Mouse (Mus musculus) embryonic stem cell, embryonic (primary cell): ENCODE results near the gene Rabl3.

Experiments
- CTCF ChIA-PET, 4 experiments: fragments of 300-600 bp in 2 of 4; fragments of 350-600 bp in 2 of 4; sonication (Branson Sonifier 250); formaldehyde crosslinking; loops; one replicate each; lab custom pipeline; 2022; ENCODE audit warnings: inconsistent platforms in 2 of 4; lab: Charles Lee
- POLR2A ChIA-PET, 4 experiments: fragments of 300-600 bp in 2 of 4; fragments of 350-600 bp in 2 of 4; sonication (Branson Sonifier 250); formaldehyde crosslinking; loops; one replicate each; lab custom pipeline; 2022; ENCODE audit warnings: antibody characterized with exemption in 4 of 4, inconsistent platforms in 1 of 4; lab: Charles Lee

Gene Rabl3

GRCm38 (mm10) chr16:37539611-37540580, at the start of gene Rabl3, which contains the start of gene Gtf2e1:
TSS of gene Rabl3 (plus strand) at chr16:37539885.
TSS of gene Gtf2e1 (minus strand) at chr16:37539789.
- CTCF ChIA-PET: interaction anchor here in 3 of 4 experiments (0.6 to 1.0 kb wide), 3 partner anchors 12 to 145 kb away, joined by 3 to 7 read pairs (median 3); no protein-coding TSS in a partner anchor
- POLR2A ChIA-PET: interaction anchor here (0.5 to 3.8 kb wide), 55 partner anchors 9 to 819 kb away, joined by 3 to 28 read pairs (median 5); partner anchors contain the start of genes Gsk3b (in 2 of the 4), Hgd (in 1 of the 4), Lrrc58 (in 1 of the 4) and Stxbp5l (in 1 of the 4)

GRCm38 (mm10) chr16:37495017-37495416, 44.7 kb upstream of the Rabl3 start:
- CTCF ChIA-PET: no interaction called here
- POLR2A ChIA-PET: no interaction called here

DNA sequence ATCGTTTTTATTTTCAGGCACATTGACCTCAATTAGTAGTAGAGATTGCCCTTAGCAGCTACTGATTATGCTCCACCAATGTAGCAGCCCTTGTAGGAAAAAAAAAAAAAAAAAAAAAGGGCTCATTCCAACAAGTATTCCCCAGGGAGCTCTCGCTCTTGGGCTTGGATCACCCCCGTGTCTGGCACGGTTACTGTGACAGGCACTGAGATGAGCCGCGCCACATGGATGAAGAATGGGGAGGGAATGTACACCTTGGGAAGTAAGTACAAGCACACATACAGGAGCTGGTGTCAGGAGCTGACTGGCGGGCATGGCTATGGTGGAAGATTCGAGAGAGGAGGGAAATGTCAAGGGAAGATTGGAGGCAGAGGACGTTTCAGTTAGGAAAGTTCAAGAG, 41.1 kb upstream of the Rabl3 start:
- CTCF ChIA-PET: interaction anchor here in 1 of 4 experiments (0.5 kb wide), 1 partner anchor 698 kb away, joined by 3 read pairs; no protein-coding TSS in a partner anchor

GRCm38 (mm10) chr16:37504517-37504916, 35.2 kb upstream of the Rabl3 start:
- CTCF ChIA-PET: interaction anchor here in 3 of 4 experiments (0.6 to 1.1 kb wide), 3 partner anchors 15 to 137 kb away, joined by 3 to 4 read pairs (median 3); no protein-coding TSS in a partner anchor
- POLR2A ChIA-PET: interaction anchor here in 2 of 4 experiments (1.0 to 1.6 kb wide), 3 partner anchors 10 to 34 kb away, joined by 3 to 4 read pairs (median 3); no protein-coding TSS in a partner anchor

More for the DNA sequence above, 41.1 kb upstream of the Rabl3 start:
- POLR2A ChIA-PET: interaction anchor here in 3 of 4 experiments (0.6 to 0.7 kb wide), 3 partner anchors 12 to 1391 kb away, joined by 3 to 6 read pairs (median 5); no protein-coding TSS in a partner anchor

- CTCF ChIA-PET: no interaction called here
- POLR2A ChIA-PET: interaction anchor here in 1 of 4 experiments (0.7 to 1.3 kb wide), 2 partner anchors 24 to 31 kb away, joined by 3 to 4 read pairs; no protein-coding TSS in a partner anchor
Observed at GRCm38 (mm10) chr16:37506751-37507150, 32.9 kb upstream of the Rabl3 start.

GRCm38 (mm10) chr16:37511489-37511888, 28.2 kb upstream of the Rabl3 start:
- ChIA-PET POLR2A (interaction anchor here in 2 of 4 experiments (0.7 to 2.3 kb wide), 3 partner anchors 18 to 34 kb away, joined by 3 to 8 read pairs (median 8); partner anchors contain the start of genes Gtf2e1 (in 1 of the 2) and Rabl3 (in 1 of the 2)), CTCF (no interaction called here)

DNA sequence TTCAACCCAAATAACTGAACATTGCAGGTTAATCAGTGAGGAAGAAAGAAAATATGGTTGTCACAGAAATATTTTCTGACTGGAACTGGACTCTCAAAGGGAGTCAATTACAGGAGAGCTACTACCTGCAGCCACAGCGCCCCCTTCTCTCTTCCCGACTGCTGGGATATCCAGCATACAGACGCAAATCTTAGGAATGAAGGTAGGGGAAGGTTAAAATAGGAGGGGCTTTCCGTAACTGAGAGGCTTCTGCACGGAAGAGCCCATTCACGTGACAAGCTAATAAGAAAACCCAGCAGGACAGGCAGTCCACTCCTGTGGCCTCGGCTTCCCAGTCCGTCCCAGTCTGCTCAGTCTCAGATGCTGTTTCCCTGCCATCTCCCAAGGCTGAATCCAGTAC, 25.0 kb upstream of the Rabl3 start:
- POLR2A ChIA-PET: interaction anchor here in 3 of 4 experiments (0.5 to 2.0 kb wide), 6 partner anchors 10 to 1539 kb away, joined by 3 to 8 read pairs (median 4); partner anchors contain the start of genes Gtf2e1 (in 1 of the 3) and Rabl3 (in 1 of the 3)
- CTCF ChIA-PET: interaction anchor here in 1 of 4 experiments (0.9 kb wide), 1 partner anchor 16 kb away, joined by 3 read pairs; no protein-coding TSS in a partner anchor

DNA sequence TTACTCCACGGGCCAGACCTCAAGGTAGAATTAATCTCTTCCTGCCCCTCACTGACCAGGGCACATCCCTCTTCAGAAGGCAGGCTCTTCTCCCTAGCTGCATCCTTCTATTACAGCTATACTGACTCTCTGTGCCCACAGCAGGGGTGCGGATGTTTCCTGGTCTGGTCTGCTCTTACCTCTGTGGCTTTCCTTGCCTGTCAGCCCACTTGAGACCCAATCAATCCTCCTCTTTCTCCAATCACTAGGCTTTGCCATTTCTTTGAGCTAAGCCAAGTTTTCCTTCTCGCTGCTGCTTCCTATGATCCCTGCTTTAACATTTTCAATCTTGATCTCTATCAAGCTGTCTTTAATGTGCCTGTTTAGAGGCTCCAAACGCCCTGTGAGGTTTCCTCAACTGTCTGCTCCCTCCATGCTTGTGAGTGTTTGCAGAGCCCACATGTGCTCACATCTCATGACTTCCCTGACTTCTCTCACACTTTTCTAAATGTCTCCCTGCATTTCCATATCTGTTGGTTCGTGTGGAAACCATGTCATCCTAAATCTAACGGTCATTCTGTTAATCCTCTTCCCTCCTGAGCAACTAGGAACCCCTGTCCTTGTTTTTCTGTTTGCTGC, 23.2 kb upstream of the Rabl3 start:
- ChIA-PET POLR2A (interaction anchor here in 2 of 4 experiments (0.5 to 1.1 kb wide), 2 partner anchors 12 to 1817 kb away, joined by 3 read pairs; no protein-coding TSS in a partner anchor), CTCF (interaction anchor here in 1 of 4 experiments (0.6 kb wide), 1 partner anchor 1630 kb away, joined by 4 read pairs; no protein-coding TSS in a partner anchor)

DNA sequence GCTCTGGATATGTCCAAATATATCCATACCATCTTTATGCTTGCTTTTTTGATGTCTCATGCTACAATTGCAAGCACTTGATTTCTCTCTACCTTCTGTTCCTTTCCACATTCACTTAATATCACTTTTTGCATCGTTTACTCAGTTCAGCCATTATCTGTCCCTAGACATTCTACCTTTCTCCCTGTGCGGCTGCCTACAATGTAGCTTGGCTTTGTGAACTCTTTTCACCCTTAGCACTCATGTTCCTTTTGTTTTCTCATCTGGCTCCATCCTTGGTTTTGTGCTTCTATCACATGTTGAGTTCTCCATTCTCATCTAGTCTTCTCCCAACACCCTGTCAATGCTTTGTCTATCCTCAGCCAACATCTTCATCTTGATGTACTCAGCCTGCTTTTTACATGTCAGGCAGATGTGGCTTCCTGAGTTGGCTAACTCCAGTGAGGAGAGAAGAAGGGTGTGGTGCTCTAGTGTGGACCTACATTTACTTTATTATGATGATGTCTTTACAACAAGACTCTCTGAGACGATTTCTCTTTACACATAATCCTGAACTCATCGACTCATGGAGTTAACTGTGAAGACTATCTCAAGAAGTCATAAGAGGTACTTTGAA, 22.0 kb upstream of the Rabl3 start:
- ChIA-PET POLR2A (interaction anchor here in 1 of 4 experiments (0.5 kb wide), 1 partner anchor 19 kb away, joined by 6 read pairs; no protein-coding TSS in a partner anchor), CTCF (no interaction called here)

- POLR2A ChIA-PET: no interaction called here
- CTCF ChIA-PET: interaction anchor here in 1 of 4 experiments (0.6 kb wide), 1 partner anchor 114 kb away, joined by 7 read pairs; no protein-coding TSS in a partner anchor
Observed at GRCm38 (mm10) chr16:37518662-37519061, 21.0 kb upstream of the Rabl3 start.

- CTCF ChIA-PET: no interaction called here
- POLR2A ChIA-PET: no interaction called here
Observed at GRCm38 (mm10) chr16:37519721-37520120, 20.0 kb upstream of the Rabl3 start.

DNA sequence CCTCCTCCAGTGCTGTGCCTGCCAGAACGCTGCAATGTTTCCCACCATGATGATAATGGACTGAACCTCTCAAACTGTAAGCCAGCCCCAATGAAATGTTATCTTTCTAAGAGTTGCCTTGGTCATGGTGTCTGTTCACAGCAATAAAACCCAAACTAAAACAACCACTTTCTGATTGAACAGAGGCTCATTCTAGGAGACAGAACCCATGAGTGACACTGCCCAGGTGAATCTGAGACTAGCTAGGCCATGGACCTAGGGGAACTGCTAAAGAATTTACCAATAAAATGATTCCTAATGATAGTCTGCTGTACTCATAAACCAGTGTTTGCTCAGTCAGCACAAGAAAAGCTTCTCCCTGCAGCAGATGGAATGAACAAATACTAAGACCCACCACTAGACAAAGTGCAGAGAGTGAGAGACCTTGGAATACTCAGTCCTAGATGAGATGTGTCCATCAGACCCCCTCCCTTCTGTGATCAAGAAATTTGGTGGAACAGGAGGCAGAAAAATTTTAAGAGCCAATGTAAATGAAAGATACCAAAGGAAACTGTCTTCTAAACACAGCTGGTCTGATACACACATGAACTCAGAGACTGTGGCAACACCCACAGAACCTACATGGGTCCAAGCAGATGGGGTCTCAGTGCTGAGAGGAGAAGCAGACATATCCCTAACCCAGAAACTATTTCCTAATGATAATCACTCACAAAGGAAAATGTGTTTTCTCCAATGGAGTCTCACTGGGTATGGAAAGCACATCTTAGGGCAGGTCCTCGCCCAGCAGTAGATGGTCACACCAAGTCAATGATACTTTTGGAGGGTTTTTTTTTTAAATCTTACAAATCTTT, 19.3 kb upstream of the Rabl3 start:
- ChIA-PET POLR2A (interaction anchor here in 1 of 4 experiments (1.1 kb wide), 1 partner anchor 13 kb away, joined by 3 read pairs; no protein-coding TSS in a partner anchor), CTCF (no interaction called here)

DNA sequence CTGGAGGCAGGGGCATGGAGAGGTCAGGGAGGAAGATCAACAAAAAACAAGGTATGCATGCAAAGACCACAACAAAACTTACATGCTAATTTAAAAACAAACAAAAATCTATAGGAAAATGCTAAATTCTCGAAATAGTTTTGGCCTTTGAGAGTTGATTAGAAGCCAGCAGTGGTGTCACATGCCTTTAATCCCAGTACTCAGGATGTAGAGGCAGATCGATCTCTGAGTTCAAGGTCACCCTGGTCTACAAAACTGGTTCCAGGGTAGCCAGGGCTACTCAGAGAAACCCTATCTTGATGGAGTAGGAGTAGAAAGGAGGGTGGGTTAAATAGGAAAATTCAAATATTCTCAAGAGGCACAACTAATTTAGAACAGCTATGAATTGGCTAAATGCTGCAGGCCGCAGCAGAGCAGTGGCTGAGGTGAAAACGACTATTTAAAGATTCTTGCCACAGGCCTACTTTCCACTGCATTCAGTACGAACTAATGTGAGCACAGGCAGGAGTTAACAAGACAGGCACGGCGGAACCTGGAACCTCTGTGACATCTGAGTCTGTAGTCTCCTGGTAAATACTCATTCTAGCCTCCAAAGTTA, 17.5 kb upstream of the Rabl3 start:
- ChIA-PET POLR2A (no interaction called here), CTCF (no interaction called here)

- CTCF ChIA-PET: no interaction called here
- POLR2A ChIA-PET: interaction anchor here in 1 of 4 experiments (4.4 kb wide), 1 partner anchor 14 kb away, joined by 28 read pairs; the partner anchor contains the start of genes Gtf2e1 and Rabl3
Observed at GRCm38 (mm10) chr16:37525121-37525520, 14.6 kb upstream of the Rabl3 start.

DNA sequence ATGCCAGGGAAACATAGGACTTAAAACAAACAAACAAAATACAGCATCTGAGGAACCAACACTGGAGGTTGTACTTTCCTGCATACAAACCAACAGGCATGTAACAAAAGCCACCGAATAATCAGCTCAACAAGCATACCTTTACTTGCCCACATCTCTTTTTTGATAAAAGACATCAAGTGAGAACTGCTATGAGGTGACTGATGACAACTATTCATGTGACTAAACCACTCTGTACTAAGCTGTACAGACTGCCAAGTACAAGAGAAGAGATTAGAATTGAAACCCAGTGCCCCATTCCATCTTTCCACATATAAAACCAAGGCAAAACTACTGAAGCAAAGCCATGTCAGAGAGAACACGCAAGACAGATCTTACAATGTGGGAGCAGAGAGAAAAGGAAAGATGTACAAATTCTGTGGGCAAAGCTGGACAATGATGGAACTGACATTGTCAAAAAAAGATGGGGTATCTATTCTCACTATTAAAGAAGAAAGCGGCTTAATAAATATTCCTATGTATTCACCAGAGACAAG, 12.9 kb upstream of the Rabl3 start:
- ChIA-PET POLR2A (interaction anchor here in 2 of 4 experiments (0.8 to 4.4 kb wide), 4 partner anchors 12 to 18 kb away, joined by 3 to 28 read pairs (median 5); partner anchors contain the start of genes Gtf2e1 (in 2 of the 2) and Rabl3 (in 2 of the 2)), CTCF (interaction anchor here in 1 of 4 experiments (0.6 kb wide), 1 partner anchor 273 kb away, joined by 4 read pairs; no protein-coding TSS in a partner anchor)

DNA sequence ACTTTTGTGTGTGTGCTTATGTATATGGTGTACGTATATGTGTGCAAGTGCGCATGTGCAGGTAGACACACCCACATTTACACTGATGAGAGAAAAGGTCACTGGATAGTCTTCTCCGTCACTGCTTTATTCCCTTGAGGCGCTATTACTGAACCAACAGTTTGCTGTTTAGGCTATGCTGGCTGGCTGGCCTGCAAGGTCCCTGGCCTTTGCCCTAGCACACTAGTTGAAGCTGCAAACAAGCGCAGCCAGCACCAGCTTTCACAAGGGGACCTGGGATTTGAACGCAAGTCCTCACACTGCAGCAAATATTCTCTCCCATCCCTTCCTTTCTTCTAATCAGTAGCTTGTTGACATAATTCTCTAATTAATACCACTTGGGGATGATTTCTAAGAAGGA, 9.5 kb upstream of the Rabl3 start:
- CTCF ChIA-PET: interaction anchor here in 1 of 4 experiments (1.0 kb wide), 1 partner anchor 16 kb away, joined by 3 read pairs; no protein-coding TSS in a partner anchor
- POLR2A ChIA-PET: interaction anchor here in 3 of 4 experiments (0.6 to 2.9 kb wide), 7 partner anchors 8 to 89 kb away, joined by 3 to 23 read pairs (median 7); partner anchors contain the start of genes Gtf2e1 (in 3 of the 3) and Rabl3 (in 3 of the 3)
